19 mouse cellular contexts compared by ENCODE assay signal in genomic region chrX:162964383-162964782, GRCm38 (mm10). TPM values are rescaled to one million over a fixed set of nuclear protein-coding genes. Genes with fewer than 3 reads are reported as not detected.
A peak's percentile ranks its signal among the peaks of the same experiment; 100 is the strongest.
DNase-seq lines count a peak whose midpoint lies in the region; ATAC-seq and TF ChIP-seq lines count a peak whose summit lies in the region.
"Had no signal": no experiment of that assay in that cellular context is flagged by ENCODE, and none has a peak within 500 bp of the region (broad histone marks: within the 10 kb centered on the region; RNA-seq: fewer than 3 reads in every experiment).

S100g (minus strand) TSS chrX:162964599.

- no peak within 1 kb of the TSS for H3K9ac ChIP-seq in kidney, embryonic 16.5 days (replicated peaks; ENCODE audit: low read length)
- H3K9ac ChIP-seq in heart, embryonic 11.5 days (ENCODE audit: low read depth, low read length): no peak within 1 kb of the TSS
- H3K9ac ChIP-seq: heart, embryonic 12.5 days; midbrain, embryonic 12.5 days had no signal

- TF ChIP-seq CTCF in left cerebral cortex, adult 2 months (IDR thresholded peaks at IDR 0.05): no peak

- H3K27me3 ChIP-seq in kidney, embryonic 16.5 days (ENCODE audit: insufficient read depth, low read length): peaks cover 9% of the 10 kb centered on the region
- H3K27me3 ChIP-seq in heart, embryonic 11.5 days (ENCODE audit: control insufficient read depth, insufficient read depth, low read length): peaks cover 2% of the 10 kb centered on the region; the same call in 1 of the 2 replicates
- H3K27me3 ChIP-seq: heart, embryonic 12.5 days had no signal

- H3K4me3 ChIP-seq in kidney, embryonic 16.5 days (ENCODE audit: low read length): no peak within 1 kb of the TSS
- no peak within 1 kb of the TSS for H3K4me3 ChIP-seq in left cerebral cortex, adult 2 months
- no peak within 1 kb of the TSS for H3K4me3 ChIP-seq in heart, embryonic 11.5 days (ENCODE audit: low read depth, low read length)
- H3K4me3 ChIP-seq: heart, embryonic 12.5 days; limb, embryonic 10.5 days; midbrain, embryonic 12.5 days; myocyte had no signal

- H3K4me1 ChIP-seq in kidney, embryonic 16.5 days (ENCODE audit: insufficient read depth, low read length): no peaks in the 10 kb centered on the region
- no peaks in the 10 kb centered on the region for H3K4me1 ChIP-seq in heart, embryonic 11.5 days (ENCODE audit: control insufficient read depth, insufficient read depth, low read length)
- H3K4me1 ChIP-seq: heart, embryonic 12.5 days; limb, embryonic 10.5 days; midbrain, embryonic 12.5 days had no signal

- no peak within 1 kb of the TSS for H3K4me2 ChIP-seq in kidney, embryonic 16.5 days (replicated peaks; ENCODE audit: low read depth, low read length)
- H3K4me2 ChIP-seq in heart, embryonic 11.5 days: no peak within 1 kb of the TSS
- H3K4me2 ChIP-seq: heart, embryonic 12.5 days; midbrain, embryonic 12.5 days had no signal

- peak within 1 kb of the TSS; percentile 43; the same call in 1 of the 2 replicates for H3K27ac ChIP-seq in kidney, embryonic 16.5 days (ENCODE audit: low read length)
- H3K27ac ChIP-seq in left cerebral cortex, adult 2 months: no peak within 1 kb of the TSS
- no peak within 1 kb of the TSS for H3K27ac ChIP-seq in heart, embryonic 11.5 days (ENCODE audit: low read depth, low read length)
- H3K27ac ChIP-seq: limb, embryonic 10.5 days; midbrain, embryonic 12.5 days had no signal

- peak; percentile 81 for ATAC-seq in kidney, embryonic 16.5 days (ENCODE audit: low FRiP score, low TSS enrichment)
- no peak for ATAC-seq in heart, embryonic 11.5 days (replicated peaks; ENCODE audit: insufficient number of reproducible peaks, low FRiP score, low TSS enrichment)
- ATAC-seq: inflammation-experienced regulatory T-cells, adult 6 months had no signal

- no peaks in the 10 kb centered on the region for H3K9me3 ChIP-seq in kidney, embryonic 16.5 days (ENCODE audit: low read length)
- H3K9me3 ChIP-seq in heart, embryonic 11.5 days (replicated peaks; ENCODE audit: control insufficient read depth, low read length): no peaks in the 10 kb centered on the region
- H3K9me3 ChIP-seq: heart, embryonic 12.5 days; limb, embryonic 10.5 days; midbrain, embryonic 12.5 days had no signal

- DNase-seq in thymus, postnatal 0 days (ENCODE audit: low spot score): no peak
- DNase-seq in thymus, adult 18-20 months: no peak
- DNase-seq in lung, postnatal 25 days (ENCODE audit: low spot score): peak; percentile 16
- no peak for DNase-seq in cerebellum, postnatal 10 days
- DNase-seq in left cerebral cortex, adult 2 months (ENCODE audit: extremely low spot score in 1 of 2, low spot score in 2 of 2): no peak
- DNase-seq: gastrocnemius, postnatal 14 days; layer of hippocampus, postnatal 36 days; right cerebral cortex, postnatal 25 days had no signal

- intact Hi-C loops in left cerebral cortex, adult 2 months (cut with DNase I): no loop called here

- no peaks in the 10 kb centered on the region for H3K36me3 ChIP-seq in kidney, embryonic 16.5 days (ENCODE audit: insufficient read depth, low read length)
- no peaks in the 10 kb centered on the region for H3K36me3 ChIP-seq in heart, embryonic 11.5 days (ENCODE audit: control insufficient read depth, insufficient read depth, low read length)
- H3K36me3 ChIP-seq: heart, embryonic 12.5 days; limb, embryonic 10.5 days; midbrain, embryonic 12.5 days had no signal

- WGBS in kidney, embryonic 16.5 days: 33% methylated on average over 3 of the region's 3 CpGs
- WGBS in heart, embryonic 11.5 days (ENCODE audit: insufficient replicate concordance): 53% methylated on average over 3 of the region's 3 CpGs

RNA-seq across cellular contexts. Expression of gene S100g, which starts in this region (rescaled TPM):
- 17.1 and 20.1 TPM in 2 replicates for polyA plus RNA-seq in thymus, postnatal 0 days (2015; fragmentation: Nextera tagmentation; extraction: Ambion mirVana)
- 347 and 501 TPM in 2 replicates for polyA plus RNA-seq in kidney, embryonic 16.5 days (2015; fragmentation: Nextera tagmentation; extraction: Ambion mirVana)
- not detected for total RNA-seq in left cerebral cortex, adult 2 months (2021)
- polyA plus RNA-seq in heart, embryonic 11.5 days (2014; fragmentation: Nextera tagmentation; extraction: Ambion mirVana): 0.63 TPM in 1 of 2 replicates, not detected in the other
- total RNA-seq: gastrocnemius, postnatal 14 days; hematopoietic stem cell, adult 5-6 weeks; layer of hippocampus, postnatal 36 days; MEL had no signal
- polyA plus RNA-seq: cortical plate, adult 2 months; midbrain, embryonic 12.5 days; myocyte; urinary bladder, adult 2 months had no signal

Comparison
In these comparisons a context has a peak if more than half of its experiments do, and no peak if none do; other contexts are left out.
1. RNA of gene S100g (polyA plus RNA-seq): 347 to 501 TPM in kidney, embryonic 16.5 days; 17.1 to 20.1 TPM in thymus, postnatal 0 days and 0.63 TPM in heart, embryonic 11.5 days; every median in the first group is over 10 times any median in the second.